Mouse (Mus musculus) CH12.LX (cell line): ENCODE measurements around the gene Dchs1. TPM values are rescaled to one million over a fixed set of nuclear protein-coding genes. Genes with fewer than 3 reads are reported as not detected.

ENCODE experiments used
- DNase-seq: peaks from one replicate; pipeline ENCODE4 v3.0.0-alpha.2; 2013; ENCODE audit errors: extremely low read depth
- H3K27ac ChIP-seq: 2 replicates; pipeline ENCODE4 v1.5.1; 2012; ENCODE audit warnings: low read depth, mild to moderate bottlenecking, control low read depth, moderate library complexity; ENCODE audit not compliant: insufficient read depth
- H3K27me3 ChIP-seq: replicated peaks from 2 replicates; pipeline ENCODE3; 2012; ENCODE audit warnings: inconsistent platforms
- H3K36me3 ChIP-seq, 2 experiments: replicated peaks in 1 of 2; 2 replicates each; pipeline versions ENCODE3 to v1.6.1; 2012; ENCODE audit warnings: inconsistent platforms in 1 of 2, low read length in 1 of 2, mild to moderate bottlenecking in 1 of 2, mixed read lengths in 1 of 2, moderate library complexity in 1 of 2; ENCODE audit not compliant: control insufficient read depth in 1 of 2, insufficient read depth in 1 of 2
- H3K4me1 ChIP-seq, 2 experiments: 2 replicates each; pipeline ENCODE4 v1.6.1; 2012; ENCODE audit warnings: inconsistent platforms in 1 of 2, moderate library complexity in 1 of 2; ENCODE audit not compliant: insufficient read depth in 2 of 2, control insufficient read depth in 1 of 2
- H3K4me2 ChIP-seq: 2 replicates; pipeline ENCODE4 v1.6.1; 2012; ENCODE audit warnings: low read depth, mild to moderate bottlenecking, control low read depth; ENCODE audit not compliant: poor library complexity, insufficient read depth, severe bottlenecking
- H3K4me3 ChIP-seq, 3 experiments: fragments of 150-350 bp in 1 of 3; sonication (generic) in 1 of 3; replicated peaks in 1 of 3; 2 replicates each; pipeline versions ENCODE3 to v1.5.1; 2011 to 2012; ENCODE audit warnings: low read depth in 2 of 3, low read length in 2 of 3, mild to moderate bottlenecking in 2 of 3, moderate library complexity in 2 of 3, control low read depth in 1 of 3, improper control_type of control experiment in 1 of 3, inconsistent platforms in 1 of 3, mixed read lengths in 1 of 3; ENCODE audit not compliant: poor library complexity in 1 of 3
- H3K79me2 ChIP-seq: replicated peaks from 2 replicates; pipeline ENCODE4 v1.6.1; 2012; ENCODE audit warnings: mild to moderate bottlenecking, moderate library complexity; ENCODE audit not compliant: control insufficient read depth, poor library complexity, insufficient read depth, severe bottlenecking; ENCODE audit errors: extremely low read depth
- H3K9ac ChIP-seq: 2 replicates; pipeline ENCODE4 v1.6.1; 2012; ENCODE audit warnings: low read depth, mild to moderate bottlenecking, control low read depth, moderate library complexity; ENCODE audit not compliant: insufficient read depth
- H3K9me3 ChIP-seq: replicated peaks from 2 replicates; pipeline ENCODE3; 2012; ENCODE audit warnings: low read length, inconsistent platforms, mixed read lengths
- BHLHE40 ChIP-seq: IDR thresholded peaks from 2 replicates; pipeline ENCODE4 v1.6.1; 2011; ENCODE audit warnings: mild to moderate bottlenecking, low read depth, low read length, improper control_type of control experiment
- CHD1 ChIP-seq: IDR thresholded peaks from 2 replicates; pipeline ENCODE4 v1.6.1; 2012; ENCODE audit warnings: low read depth, low read length, improper control_type of control experiment, inconsistent platforms
- CTCF ChIP-seq, 2 experiments: IDR thresholded peaks in 1 of 2; conservative IDR thresholded peaks in 1 of 2; 2 replicates each; pipeline ENCODE4 v1.5.1; 2011 to 2012; ENCODE audit warnings: low read depth in 2 of 2, low read length in 2 of 2, improper control_type of control experiment in 1 of 2, inconsistent platforms in 1 of 2, mild to moderate bottlenecking in 1 of 2, moderate library complexity in 1 of 2
- E2F4 ChIP-seq: IDR thresholded peaks from 2 replicates; pipeline ENCODE4 v1.6.1; 2011; ENCODE audit warnings: low read depth, low read length, improper control_type of control experiment; ENCODE audit not compliant: insufficient replicate concordance
- ELF1 ChIP-seq: IDR thresholded peaks from 2 replicates; pipeline ENCODE4 v1.6.1; 2014; ENCODE audit warnings: low read depth, mild to moderate bottlenecking, inconsistent platforms, low read length, improper control_type of control experiment
- EP300 ChIP-seq: IDR thresholded peaks from 2 replicates; pipeline ENCODE4 v1.6.1; 2011; ENCODE audit warnings: low read length, improper control_type of control experiment
- ETS1 ChIP-seq: conservative IDR thresholded peaks from 2 replicates; pipeline ENCODE4 v1.6.1; 2012; ENCODE audit warnings: low read depth, mild to moderate bottlenecking, inconsistent platforms, low read length, improper control_type of control experiment, moderate library complexity
- HCFC1 ChIP-seq: IDR thresholded peaks from 2 replicates; pipeline ENCODE4 v1.6.1; 2012; ENCODE audit warnings: low read depth, mild to moderate bottlenecking, inconsistent platforms, low read length, improper control_type of control experiment
- IRF4 ChIP-seq: IDR thresholded peaks from 2 replicates; pipeline ENCODE4 v1.6.1; 2014; ENCODE audit warnings: low read depth, mild to moderate bottlenecking, inconsistent platforms, low read length, improper control_type of control experiment
- JUN ChIP-seq: IDR thresholded peaks from 2 replicates; pipeline ENCODE4 v1.6.1; 2011; ENCODE audit warnings: low read depth, mild to moderate bottlenecking, low read length, improper control_type of control experiment, moderate library complexity; ENCODE audit not compliant: insufficient read depth
- JUND ChIP-seq: conservative IDR thresholded peaks from 2 replicates; pipeline ENCODE4 v1.6.1; 2011; ENCODE audit warnings: low read depth, low read length, improper control_type of control experiment
- KAT2A ChIP-seq: IDR thresholded peaks from 2 replicates; pipeline ENCODE4 v1.6.1; 2012; ENCODE audit warnings: low read length, improper control_type of control experiment, inconsistent platforms; ENCODE audit not compliant: insufficient replicate concordance
- MAFK ChIP-seq: IDR thresholded peaks from 2 replicates; pipeline ENCODE4 v1.6.1; 2011; ENCODE audit warnings: low read length, improper control_type of control experiment; ENCODE audit not compliant: insufficient replicate concordance
- MAX ChIP-seq: IDR thresholded peaks from 2 replicates; pipeline ENCODE4 v1.6.1; 2011; ENCODE audit warnings: low read length, improper control_type of control experiment
- MXI1 ChIP-seq: IDR thresholded peaks from 2 replicates; pipeline ENCODE4 v1.6.1; 2011; ENCODE audit warnings: mild to moderate bottlenecking, low read depth, low read length, improper control_type of control experiment
- NELFE ChIP-seq: IDR thresholded peaks from 2 replicates; pipeline ENCODE4 v1.6.1; 2011; ENCODE audit warnings: low read depth, low read length, improper control_type of control experiment
- NRF1 ChIP-seq: IDR thresholded peaks from 2 replicates; pipeline ENCODE4 v1.6.1; 2014; ENCODE audit warnings: low read depth, mild to moderate bottlenecking, inconsistent platforms, low read length, improper control_type of control experiment, moderate library complexity
- PAX5 ChIP-seq: IDR thresholded peaks from 2 replicates; pipeline ENCODE4 v1.6.1; 2012; ENCODE audit warnings: low read length, inconsistent platforms, mixed read lengths
- POLR2AphosphoS2 ChIP-seq: IDR thresholded peaks from 2 replicates; pipeline ENCODE4 v1.6.1; 2011; ENCODE audit warnings: low read depth, low read length, improper control_type of control experiment
- RAD21 ChIP-seq: IDR thresholded peaks from 2 replicates; pipeline ENCODE4 v1.6.1; 2011; ENCODE audit warnings: low read depth, mild to moderate bottlenecking, low read length, improper control_type of control experiment, moderate library complexity
- RCOR1 ChIP-seq: conservative IDR thresholded peaks from 2 replicates; pipeline ENCODE4 v1.6.1; 2012; ENCODE audit warnings: low read depth, mild to moderate bottlenecking, inconsistent platforms, low read length, improper control_type of control experiment
- SIN3A ChIP-seq: IDR thresholded peaks from 2 replicates; pipeline ENCODE4 v1.6.1; 2012; ENCODE audit warnings: low read length, improper control_type of control experiment, inconsistent platforms
- TBP ChIP-seq: conservative IDR thresholded peaks from 2 replicates; pipeline ENCODE4 v1.6.1; 2011; ENCODE audit warnings: low read depth, low read length, improper control_type of control experiment
- TCF12 ChIP-seq: IDR thresholded peaks from 2 replicates; pipeline ENCODE4 v1.6.1; 2014; ENCODE audit warnings: low read depth, mild to moderate bottlenecking, inconsistent platforms, low read length, improper control_type of control experiment
- UBTF ChIP-seq: IDR thresholded peaks from 2 replicates; pipeline ENCODE4 v1.6.1; 2012; ENCODE audit warnings: low read depth, mild to moderate bottlenecking, inconsistent platforms, low read length, improper control_type of control experiment, moderate library complexity
- USF2 ChIP-seq: conservative IDR thresholded peaks from 2 replicates; pipeline ENCODE4 v1.6.1; 2011; ENCODE audit warnings: low read depth, low read length, improper control_type of control experiment
- ZC3H11A ChIP-seq: IDR thresholded peaks from 2 replicates; pipeline ENCODE4 v1.6.1; 2012; ENCODE audit warnings: low read depth, mild to moderate bottlenecking, inconsistent platforms, low read length, improper control_type of control experiment
- ZMIZ1 ChIP-seq: IDR thresholded peaks from 2 replicates; pipeline ENCODE4 v1.6.1; 2012; ENCODE audit warnings: low read depth, mild to moderate bottlenecking, inconsistent platforms, low read length, improper control_type of control experiment
- ZNF384 ChIP-seq: IDR thresholded peaks from 2 replicates; pipeline ENCODE4 v1.6.1; 2012; ENCODE audit warnings: low read depth, low read length, improper control_type of control experiment, inconsistent platforms
- dilution Hi-C: fragments of 300-500 bp; cut with MboI; formaldehyde crosslinking; loops from 2 replicates; pipeline ENCODE4 v1.14.3; 2020; ENCODE audit warnings: low sequenced_read_pairs; ENCODE audit not compliant: extremely low pct_unique_long_range_greater_than_20kb, extremely low pct_ligation_motif_present
- in situ Hi-C: fragments of 300-500 bp; cut with MboI; formaldehyde crosslinking; loops from 3 replicates; pipeline ENCODE4 v1.14.3; 2019; ENCODE audit warnings: low sequenced_read_pairs, low pct_ligation_motif_present, low pct_unique_long_range_greater_than_20kb, mixed read lengths
- polyA plus RNA-seq: library from polyadenylated mRNA; unstranded; fragments of >175 nt; gene quantifications from 2 replicates; pipeline ENCODE4 v1.2.1, GENCODE M21; 2012; ENCODE audit warnings: low read depth; ENCODE audit not compliant: insufficient read length
- total RNA-seq, 2 experiments: library from RNA; depleted of rRNA; stranded (reverse); fragments of 300-350 nt in 1 of 2; fragments of >200 nt in 1 of 2; gene quantifications; 2 replicates each; pipeline ENCODE4 v1.2.3; 2012 to 2014

Dchs1 gene
- total and polyA plus RNA-seq, 3 experiments, result 0.03 to 0.04 TPM; not detected in 1

- dilution Hi-C loops, result no loop called here
- no peak for TF ChIP-seq E2F4
- no peak for TF ChIP-seq ELF1
- TF ChIP-seq CHD1, result no peak
- TF ChIP-seq CTCF (conservative IDR thresholded peaks at IDR 0.05 in 1 of 2, IDR thresholded peaks at IDR 0.05 in 1 of 2; ENCODE audit: low read depth in 2 of 2, low read length in 2 of 2), result no peak
- no peak for TF ChIP-seq POLR2AphosphoS2
- TF ChIP-seq NELFE, result no peak
- TF ChIP-seq JUN, result no peak
- TF ChIP-seq MXI1, result no peak
- no peak for TF ChIP-seq ZC3H11A
- no peak for TF ChIP-seq SIN3A
- no peak for TF ChIP-seq ETS1
- TF ChIP-seq JUND, result no peak
- TF ChIP-seq HCFC1, result no peak
- no peak for TF ChIP-seq MAFK
- TF ChIP-seq ZMIZ1, result no peak
- no peak for TF ChIP-seq RAD21
Measured at GRCm38 (mm10) chr7:105753281-105753680, 34.2 kb downstream of the Dchs1 start.

DNA sequence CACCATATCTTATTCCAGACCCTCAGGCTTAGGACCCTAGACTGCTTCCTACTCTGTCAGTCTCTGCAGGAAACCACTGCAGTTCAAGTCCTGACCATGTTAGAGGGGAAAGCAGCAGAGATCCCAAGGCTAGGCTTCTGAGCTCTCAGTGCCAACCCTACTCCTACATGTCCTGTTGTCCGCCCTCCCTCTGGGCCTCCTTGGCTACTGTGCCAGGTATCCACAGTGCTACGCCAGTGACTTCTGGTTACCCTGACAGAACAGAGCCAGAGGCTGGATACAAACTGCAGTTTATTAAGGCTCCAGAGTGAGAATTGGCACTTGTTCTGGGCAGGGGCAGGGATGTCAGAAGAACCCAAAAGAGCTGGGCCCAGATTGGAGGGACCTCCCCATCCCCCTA, 34.7 kb downstream of the Dchs1 start:
- H3K4me1 ChIP-seq, result peaks cover 0 to 14% of the 10 kb centered on the region in 2 experiments; a peak in 3 of 4 replicates
- TF ChIP-seq EP300 (no peak), CHD1 (no peak), TBP (no peak), BHLHE40 (no peak), USF2 (no peak), PAX5 (no peak), JUN (no peak), NRF1 (no peak), ZNF384 (no peak), ELF1 (no peak), IRF4 (no peak), UBTF (no peak), MAX (no peak), KAT2A (no peak), RAD21 (no peak), TCF12 (no peak), RCOR1 (no peak), SIN3A (no peak), NELFE (no peak)
- no peaks in the 10 kb centered on the region for H3K79me2 ChIP-seq
- DNase-seq, result no peak
- H3K9ac ChIP-seq, result no peak overlapping the region
- peaks cover 17 to 30% of the 10 kb centered on the region in 2 experiments for H3K36me3 ChIP-seq
- in situ Hi-C loops (no loop called here), dilution Hi-C loops (no loop called here)
- H3K4me3 ChIP-seq, result no peak overlapping the region
- H3K9me3 ChIP-seq, result no peaks in the 10 kb centered on the region
- H3K27ac ChIP-seq, result no peak overlapping the region
- no peak overlapping the region for H3K4me2 ChIP-seq
- H3K27me3 ChIP-seq, result peaks cover 26% of the 10 kb centered on the region

More at GRCm38 (mm10) chr7:105753281-105753680, 34.2 kb downstream of the Dchs1 start:
- Histone ChIP-seq H3K9ac (no peak overlapping the region), H3K27me3 (peaks cover 31% of the 10 kb centered on the region), H3K79me2 (no peaks in the 10 kb centered on the region), H3K4me1 (peaks cover 0 to 14% of the 10 kb centered on the region in 2 experiments; a peak in 3 of 4 replicates), H3K4me2 (no peak overlapping the region), H3K27ac (no peak overlapping the region), H3K36me3 (peaks cover 14 to 24% of the 10 kb centered on the region in 2 experiments), H3K9me3 (no peaks in the 10 kb centered on the region), H3K4me3 (no peak overlapping the region)
- DNase-seq, result no peak
- in situ Hi-C loops, result no loop called here
